Mouse (Mus musculus) frontal cortex, postnatal 10 days (tissue): ENCODE measurements around the gene Steap2.
"Not testable (repeated sequence)": the region's sequence is repeated elsewhere in the genome, so short reads cannot be mapped to it uniquely, and the experiment has no call there.

Experiments
- DNase-seq, 2 experiments: peaks; one replicate each; pipeline ENCODE4 v3.0.0; 2022; ENCODE audit warnings: low spot score in 2 of 2, mixed read lengths in 1 of 2

Steap2 gene

DNA sequence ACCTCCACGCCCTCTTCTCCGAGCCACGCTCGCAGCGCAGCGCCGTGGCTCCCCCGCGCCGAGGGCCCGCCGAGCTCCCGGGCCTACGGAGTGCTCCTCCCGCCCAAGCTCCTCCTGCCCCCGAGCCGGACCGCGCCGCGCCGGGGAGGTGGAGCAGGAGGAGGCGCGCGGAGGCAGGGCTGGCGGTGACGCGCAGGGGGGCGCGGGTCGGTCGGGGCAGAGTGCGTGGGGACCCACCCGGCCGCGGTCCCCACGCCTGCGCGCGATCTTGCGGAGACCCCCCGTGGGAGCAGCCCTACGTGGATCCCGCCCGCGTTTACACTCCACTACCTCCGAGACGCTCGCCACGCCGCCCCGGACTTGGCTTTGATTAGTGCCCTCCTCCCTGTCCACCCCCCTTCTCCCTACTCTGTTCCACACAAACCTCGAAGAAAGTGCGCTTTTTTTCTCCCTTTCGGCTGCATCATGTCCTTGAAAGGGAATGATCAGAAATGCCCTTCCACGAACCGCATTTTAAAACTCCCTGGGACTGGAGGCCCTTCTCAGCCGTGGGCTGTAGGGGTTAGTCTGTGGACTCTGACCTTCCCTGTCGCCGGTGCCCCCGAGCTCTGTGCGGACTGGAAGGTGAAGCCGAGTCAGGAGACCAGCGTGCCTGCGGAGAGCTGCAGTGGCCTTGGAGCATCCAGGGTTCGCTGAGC, at the start of gene Steap2:
Steap2 (minus strand) TSS at position 623 of the 698 bp plus-strand sequence.
- peak in 1 of 2 experiments; percentile 34 for DNase-seq

DNA sequence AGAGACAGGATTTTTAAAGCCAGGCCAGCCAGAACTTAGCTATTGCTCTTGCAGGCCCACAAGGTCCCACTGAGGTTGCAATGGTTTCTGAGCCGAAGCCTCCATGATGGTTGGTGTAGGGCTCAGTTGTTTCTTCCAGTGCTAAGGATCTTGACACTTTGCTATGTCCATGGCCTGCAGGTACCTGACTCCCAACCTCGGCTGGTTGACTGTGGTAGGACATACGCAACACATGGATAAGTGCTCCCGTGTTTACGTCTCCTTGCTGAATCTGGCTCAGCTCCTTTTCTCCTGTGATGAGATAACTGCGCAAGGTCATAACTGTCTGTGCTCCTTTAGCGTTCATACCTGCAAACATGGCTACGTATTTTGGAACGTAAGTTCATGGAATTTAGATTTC, 40.1 kb upstream of the Steap2 start:
- no peak for DNase-seq

DNA sequence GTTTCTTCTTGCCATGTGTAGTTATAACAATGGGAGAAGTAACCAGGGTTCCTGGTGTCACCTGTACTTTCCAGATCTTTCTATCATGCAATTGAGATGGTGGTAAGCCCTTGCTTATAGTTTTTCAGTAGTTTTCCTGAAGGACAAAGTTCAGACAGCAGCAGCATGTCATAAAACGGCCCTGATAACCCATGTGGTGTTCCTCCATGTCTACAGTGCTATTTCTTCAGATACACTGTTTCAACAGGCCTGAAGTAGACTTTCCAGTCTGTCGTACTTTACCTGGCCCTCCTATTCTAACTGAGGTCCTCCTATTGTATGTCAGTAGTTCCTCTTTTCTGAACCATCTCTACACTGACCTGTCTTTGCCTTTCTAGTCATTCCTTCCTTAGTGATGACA, 38.5 kb upstream of the Steap2 start:
- no peak for DNase-seq

DNA sequence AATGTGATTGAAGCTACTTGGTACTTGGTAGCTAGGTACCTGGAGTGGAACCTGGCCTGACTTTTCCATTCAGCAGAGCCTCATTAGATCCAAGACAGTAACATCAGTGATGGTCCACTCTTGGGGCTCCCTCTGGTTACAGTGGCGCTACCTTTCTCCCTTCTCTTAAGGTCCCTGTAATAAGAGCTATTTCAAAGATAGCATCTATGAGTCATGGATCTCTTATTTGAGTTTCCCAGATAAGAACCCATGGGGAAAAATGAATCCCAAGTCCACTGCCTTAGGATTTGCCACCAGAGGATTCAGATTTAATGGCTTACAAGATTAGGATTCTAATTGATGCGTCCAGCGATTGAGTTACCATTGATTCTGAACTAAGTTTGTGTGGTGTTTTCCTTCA, 37.8 kb upstream of the Steap2 start:
- no peak for DNase-seq

DNA sequence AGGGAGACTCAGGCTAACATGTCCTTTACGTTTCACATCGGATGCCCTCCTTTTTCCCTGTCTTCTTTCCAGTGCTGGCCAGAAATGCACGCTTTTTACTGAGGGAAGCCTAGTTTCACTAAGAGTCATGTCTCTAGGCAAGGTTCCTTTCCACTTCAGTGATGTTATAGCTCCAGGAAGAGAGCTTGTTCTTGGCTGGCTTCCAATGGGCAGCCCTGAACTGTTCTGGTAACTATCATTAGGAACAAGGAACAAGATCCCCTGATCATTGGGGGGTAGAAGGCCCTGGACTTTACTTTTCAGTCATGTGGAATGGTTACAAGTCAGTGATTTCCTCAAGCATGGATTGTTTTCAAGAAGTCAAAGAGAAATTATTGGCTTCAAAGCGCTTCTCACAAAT, 35.5 kb upstream of the Steap2 start:
- no peak for DNase-seq

DNA sequence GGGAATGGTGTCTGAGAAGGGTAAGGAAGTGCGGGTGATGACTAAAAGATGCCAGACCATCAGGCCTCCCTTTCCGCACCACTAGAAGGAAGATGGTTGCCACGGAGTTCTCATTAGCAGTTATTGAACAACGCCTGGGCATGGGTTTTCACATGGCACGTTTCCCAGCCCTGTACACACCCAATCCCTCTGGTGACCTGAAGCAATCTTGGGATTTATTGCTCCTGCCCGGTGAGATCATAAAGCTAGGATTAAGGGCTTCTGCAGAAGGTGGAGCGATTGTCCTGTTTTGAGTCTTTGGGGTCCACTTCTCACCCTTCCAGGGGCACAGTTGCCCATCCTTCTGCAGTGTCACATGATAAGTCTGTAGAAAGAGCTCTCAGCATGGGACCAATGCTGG, 27.8 kb upstream of the Steap2 start:
- no peak for DNase-seq

DNA sequence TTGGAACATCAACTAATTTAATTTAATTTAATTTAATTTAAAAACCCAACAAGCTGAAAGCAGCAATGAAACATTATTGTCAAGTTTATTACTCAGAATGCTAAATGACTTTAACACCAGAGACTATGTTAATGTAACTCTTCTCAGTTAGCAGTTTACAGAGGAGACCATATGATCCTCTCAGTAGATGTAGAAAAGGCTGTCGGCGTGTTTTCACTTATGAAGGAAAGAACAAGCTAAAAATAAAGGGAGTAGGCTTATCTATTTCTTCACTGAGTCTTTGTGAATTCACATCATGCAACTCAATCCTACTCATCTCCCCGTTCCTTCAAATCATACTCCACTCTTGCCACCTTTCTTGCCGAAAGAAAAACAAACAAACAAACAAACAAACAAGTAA, 16.7 kb upstream of the Steap2 start:
- no peak for DNase-seq

DNA sequence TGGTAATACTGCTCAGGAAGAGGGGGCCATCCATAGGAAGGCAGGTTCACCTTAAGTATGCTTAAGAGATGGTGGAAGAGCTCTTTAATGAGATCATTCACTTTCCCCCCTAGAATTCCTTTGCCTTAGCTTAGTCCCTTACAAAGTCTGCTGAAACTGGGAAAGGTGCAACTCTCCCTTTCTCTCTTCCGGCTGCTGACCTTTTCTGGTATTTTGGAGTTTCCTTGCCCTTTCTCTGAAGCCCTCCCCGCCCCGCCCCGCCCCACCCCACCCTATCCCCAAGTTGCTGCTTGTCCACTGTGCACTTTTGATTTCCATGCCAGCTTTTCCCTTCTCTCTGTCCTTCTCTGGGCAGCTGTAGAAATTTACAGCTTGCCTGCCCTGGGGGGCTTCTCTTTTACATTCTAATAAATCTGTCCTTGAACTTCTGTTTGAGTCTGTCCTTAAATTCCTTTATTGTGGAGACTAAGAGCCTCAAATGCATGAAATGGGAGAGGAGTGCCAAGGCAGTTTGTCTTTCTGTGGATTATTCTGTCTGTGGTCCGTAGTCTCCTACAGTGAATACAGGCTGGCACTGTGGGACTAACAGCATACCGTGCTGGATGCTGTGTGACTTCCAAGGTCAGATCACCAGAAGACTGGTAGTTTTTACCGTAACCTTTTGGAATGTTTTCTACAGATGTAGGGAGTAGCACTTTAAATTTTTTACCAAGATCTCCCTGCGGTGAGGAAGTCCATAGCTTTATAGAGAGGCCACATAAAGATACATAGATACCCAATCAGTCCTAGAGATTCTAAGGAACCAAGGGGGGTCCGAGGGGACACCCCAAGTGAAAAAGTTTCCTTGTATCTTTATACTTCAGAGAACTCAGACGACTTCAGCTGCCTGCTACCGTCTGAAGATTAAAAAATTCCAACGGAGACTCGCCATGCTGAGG, 13.2 kb upstream of the Steap2 start:
- no peak for DNase-seq

DNA sequence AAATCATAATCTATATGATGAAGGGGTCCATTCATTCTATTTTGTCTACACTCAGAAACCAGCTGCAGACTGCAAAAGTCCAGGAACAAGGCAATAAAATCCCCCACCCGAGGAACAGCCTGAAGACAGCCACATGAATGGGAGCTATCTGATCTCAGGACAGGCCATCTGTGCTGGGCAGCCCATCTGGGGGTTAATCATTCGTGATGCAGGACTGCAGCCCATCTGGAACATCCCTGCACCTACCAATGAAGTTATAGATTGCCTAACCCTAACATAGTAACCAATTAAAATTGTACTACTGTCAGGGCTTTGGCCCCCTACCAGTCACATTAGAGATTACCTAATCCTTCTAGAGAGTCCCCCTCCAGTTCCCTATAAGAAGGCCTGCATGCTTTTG, 10.6 kb upstream of the Steap2 start:
- no peak for DNase-seq

DNA sequence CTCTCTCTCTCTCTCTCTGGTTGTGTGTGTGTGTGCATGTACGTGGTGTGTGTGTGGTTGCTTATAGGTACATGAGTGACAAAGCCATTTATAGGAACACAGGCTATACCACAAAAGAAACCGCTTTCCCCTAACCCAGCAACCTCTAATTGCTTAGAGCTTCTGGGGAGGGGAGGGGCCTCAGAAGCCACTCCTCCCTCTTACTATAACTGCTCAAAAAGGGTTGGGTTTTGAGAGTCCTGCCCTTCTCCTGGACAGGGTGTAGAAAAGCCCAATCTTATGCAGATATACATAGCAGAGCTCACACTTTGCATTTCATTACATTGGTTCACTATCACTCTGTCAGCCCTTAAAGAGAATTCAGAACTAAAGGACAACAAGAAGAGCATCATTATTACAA, 6.0 kb upstream of the Steap2 start:
- DNase-seq = no peak

DNA sequence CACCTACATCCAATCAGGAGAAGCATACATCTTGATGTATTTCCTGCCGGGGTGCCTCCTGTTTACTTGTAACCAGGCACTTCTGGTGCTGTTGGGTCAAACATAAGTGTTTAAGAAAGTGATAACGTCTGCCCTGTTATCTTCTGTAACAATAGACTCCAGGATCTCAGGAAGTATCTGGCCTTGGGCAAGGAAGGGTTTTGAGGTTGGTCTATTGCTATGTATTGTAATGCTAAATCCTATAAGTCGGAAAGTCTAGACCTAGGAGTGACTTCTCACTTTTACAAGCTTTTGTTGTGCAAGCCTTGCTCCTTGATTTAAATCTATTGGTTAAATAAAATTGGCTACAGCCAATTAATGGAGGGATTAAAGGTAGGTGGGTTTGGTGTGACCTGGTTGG, 4.5 kb upstream of the Steap2 start:
- no peak for DNase-seq

DNA sequence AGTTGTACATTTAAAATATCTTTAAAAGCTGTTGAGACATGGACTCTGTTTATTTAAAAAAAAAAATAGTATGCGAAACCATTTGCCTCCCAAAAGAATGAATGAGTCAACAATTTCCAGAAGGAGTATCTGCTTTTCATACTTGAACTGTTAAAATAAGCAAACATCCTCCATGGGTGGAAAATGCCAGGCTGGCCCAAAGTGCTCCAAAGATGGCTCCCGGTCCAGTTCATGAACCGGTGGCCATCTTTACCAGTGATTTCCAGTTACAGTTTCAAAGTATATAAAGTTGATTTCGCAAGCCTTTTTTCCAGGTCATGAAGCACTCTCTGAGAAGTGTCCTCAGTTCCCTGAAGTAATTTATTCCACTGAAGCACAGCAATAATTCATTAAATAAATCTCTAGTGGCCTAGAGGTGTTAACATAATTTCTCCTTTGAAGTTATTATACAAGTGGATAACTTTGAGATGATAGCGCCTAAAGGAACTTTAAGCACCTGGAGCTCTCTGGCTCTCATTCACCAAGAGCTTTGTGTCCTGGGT, 1.1 kb upstream of the Steap2 start:
- DNase-seq = no peak

DNA sequence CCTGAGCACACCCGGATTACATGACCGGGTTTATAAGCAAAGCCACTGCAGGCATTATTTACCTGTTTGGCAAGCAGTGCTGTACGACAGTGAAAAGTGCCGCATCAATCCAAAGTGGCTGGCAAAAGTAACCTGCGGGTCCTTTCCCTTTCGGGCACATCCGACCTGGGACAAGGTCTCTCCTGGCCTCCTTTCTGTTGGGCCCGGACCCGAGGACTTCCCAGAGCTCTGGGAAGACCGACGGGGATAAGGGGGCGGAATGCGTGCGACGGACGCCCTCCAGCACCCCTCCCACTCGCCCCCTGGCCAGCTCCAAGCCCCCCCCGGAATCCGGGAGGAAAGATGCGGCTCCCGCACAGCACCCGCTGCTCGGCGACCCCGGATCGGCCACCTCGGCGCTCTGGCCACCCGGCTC, 830 bp downstream of the Steap2 start:
- DNase-seq = peak in 1 of 2 experiments; percentile 8

DNA sequence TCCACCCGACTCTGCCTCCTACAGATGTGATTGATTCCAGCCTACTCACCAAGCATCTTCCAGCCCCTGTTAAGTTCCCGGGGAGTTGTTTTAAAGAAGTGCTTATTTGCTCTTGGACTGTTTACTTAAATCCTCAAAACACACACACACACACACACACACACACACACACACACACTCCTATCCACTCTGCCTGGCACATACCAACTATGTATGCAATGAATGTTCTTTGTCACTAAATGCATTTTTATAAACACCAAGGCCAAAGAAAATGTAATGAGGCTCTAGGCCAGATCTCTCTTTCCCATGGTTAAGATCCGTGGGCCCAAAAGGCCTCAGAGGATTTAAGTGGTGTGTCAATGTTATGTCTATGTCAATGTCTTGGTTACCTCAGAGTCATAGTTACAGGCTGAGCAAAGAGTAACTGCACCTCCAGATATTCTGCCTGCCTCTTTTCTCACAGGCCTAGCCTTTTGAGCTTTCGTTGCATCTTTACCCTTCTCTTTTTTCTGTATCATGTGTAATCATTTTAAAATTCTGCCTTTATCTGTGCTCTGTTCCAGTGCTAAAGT, 2.1 kb downstream of the Steap2 start:
- DNase-seq = no peak

DNA sequence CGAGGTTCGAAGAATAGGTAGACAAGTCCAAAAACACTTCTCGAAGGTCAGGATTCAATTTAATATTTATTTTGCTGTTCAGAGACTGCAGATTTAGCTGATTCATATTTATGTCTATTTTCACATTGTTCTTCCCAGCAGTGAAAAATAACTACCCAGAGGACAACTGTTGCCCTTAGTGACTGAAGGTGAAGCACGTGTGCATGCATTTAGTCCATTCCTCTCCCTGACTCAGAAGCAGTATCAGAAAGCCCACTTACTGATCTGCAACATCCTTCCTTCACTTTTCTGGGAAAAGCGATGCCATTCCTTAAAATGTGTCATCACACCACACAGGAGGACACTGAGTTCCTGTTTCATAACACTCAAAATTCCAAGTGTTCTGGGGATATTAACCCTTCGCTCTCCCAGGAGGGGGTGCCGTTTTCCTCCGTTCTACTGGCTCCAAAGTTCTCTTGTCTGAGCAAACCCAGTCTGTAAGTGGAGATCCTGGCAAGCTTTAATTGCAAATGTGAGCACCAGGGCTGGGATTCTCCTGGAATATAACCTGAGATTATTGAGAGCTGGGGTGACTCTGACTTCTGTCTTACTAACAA, 5.3 kb downstream of the Steap2 start:
- DNase-seq = no peak

DNA sequence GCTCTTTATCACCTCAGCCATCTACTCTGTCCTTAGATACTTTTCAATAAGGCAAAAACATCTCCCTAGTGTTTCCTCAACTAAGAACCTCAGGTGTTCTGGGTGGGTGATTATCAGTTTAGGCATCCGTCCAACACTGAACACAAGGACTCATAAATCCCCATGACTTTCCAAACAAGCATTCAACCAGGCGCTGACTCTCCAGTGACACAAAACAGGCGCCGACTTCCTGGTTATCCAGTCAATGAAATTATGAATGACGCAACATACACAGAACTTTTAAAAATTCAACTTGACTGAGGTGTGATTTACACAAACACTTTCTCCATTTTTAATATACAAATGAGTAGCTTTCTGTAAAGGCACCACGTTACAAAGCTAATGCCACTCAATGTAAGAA, 6.2 kb downstream of the Steap2 start:
- no peak for DNase-seq

DNA sequence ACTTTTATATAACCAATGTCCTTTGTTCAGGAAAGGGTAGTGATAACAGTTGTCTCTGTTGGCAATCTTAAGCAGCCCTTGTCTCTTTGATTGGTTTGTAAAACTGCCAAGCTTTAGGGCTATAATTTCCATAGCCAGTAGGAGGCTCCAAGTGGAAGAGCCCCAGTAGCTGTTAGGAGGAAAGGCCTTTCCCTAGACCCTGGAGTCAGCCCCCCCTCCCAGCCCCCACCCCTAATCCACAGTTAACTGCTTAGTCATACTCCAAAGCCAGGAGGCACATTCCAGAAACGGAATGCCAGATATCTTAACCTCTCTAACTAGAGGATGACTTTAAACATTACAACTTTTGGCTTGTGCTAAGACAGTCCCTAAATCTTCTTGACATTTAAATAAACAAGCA, 7.4 kb downstream of the Steap2 start:
- DNase-seq = no peak

DNA sequence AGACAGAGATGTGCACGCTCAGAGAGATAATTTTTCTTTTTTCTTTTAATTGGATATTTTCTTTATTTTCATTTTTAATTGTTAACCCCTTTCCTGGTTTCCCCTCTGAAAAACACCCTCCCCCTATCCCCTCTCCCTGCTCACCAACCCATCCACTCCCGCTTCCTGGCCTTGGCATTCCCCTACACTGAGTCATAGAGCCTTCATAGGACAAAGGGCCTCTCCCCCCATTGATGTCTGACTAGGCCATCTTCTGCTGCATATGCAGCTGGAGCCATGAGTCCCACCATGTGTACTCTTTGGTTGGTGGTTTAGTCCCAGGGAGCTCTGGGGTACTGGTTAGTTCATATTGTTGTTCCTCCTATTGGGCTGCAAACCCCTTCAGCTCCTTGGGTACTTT, 9.4 kb downstream of the Steap2 start:
- not testable (repeated sequence) for DNase-seq

DNA sequence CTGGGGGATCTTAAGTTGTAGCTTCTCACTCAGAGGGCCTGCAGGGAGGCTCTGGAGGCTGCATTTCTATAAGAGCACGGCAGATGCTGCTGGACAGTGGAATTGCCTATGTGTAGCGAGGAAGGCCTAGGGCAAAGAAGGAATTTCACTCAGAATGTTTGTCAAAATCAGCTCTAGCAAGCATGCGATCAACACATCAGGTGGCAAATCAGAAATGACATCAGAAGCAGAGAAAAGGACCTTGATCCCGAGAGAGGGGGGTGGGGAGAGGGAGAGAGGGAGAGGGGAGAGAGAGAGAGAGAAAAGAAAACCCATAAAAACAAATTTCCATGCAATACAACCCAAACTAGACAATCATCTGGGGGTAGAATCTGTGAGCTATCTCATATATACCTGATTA, 11.1 kb downstream of the Steap2 start:
- DNase-seq = no peak

DNA sequence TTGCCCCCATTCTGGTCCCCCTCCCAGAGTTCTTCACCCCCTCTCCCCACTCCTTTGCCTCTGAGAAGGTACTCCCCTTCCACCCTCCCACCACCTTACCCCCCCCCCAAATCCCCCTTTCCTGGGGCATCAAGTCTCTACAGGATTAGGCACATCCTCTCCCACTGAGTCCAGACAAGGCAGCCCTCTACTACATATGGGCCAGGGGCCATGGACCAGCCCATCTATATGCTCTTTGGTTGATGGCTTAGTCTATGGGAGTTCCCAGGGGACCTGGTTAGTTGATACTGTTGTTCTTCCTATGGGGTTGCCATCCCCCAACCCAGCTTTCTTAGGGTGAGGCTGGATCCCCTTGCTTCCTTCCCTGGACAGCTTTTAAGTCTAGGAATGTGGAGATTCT, 14.9 kb downstream of the Steap2 start:
- DNase-seq = no peak

DNA sequence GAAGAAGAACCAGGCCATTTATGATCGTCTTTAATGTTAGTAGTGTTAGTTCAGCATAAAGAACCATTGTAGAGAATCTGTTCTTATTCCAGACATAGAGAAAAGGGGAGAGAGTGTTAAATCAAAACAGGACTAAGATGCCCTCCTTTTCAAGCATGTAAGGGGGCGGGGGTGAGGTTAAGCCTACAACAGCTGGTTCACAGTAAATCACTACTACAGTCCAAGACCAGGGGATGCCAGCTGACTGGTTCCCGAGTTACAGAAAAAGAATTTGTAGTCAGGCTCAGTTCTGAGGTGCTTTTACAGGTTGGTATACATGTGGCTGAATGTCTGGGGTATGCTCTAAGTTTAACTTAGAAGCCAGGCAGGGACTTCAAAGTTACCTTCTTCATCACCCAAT, 18.3 kb downstream of the Steap2 start:
- no peak for DNase-seq

DNA sequence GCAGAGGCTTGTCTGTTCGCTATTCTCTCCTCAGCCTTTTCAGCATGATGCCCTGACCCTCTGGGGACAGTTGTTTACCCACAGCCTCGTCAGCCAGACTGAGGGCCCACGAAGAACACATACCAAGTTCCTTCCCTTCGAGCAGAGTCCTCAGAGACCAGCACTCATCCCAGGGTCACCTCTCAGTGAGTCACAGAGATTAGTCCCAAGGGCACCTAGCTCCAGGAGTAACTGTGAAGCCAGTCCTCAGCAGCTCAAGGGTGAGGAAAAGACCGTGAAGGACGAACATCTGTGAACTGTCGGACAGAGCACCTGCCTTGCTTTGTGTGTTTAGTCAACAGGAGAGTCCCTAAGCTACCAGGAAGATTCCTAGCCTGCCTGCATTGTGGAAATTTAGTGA, 25.5 kb downstream of the Steap2 start:
- DNase-seq = no peak
